11 mouse cellular contexts compared by ENCODE assay signal in the genomic region with DNA sequence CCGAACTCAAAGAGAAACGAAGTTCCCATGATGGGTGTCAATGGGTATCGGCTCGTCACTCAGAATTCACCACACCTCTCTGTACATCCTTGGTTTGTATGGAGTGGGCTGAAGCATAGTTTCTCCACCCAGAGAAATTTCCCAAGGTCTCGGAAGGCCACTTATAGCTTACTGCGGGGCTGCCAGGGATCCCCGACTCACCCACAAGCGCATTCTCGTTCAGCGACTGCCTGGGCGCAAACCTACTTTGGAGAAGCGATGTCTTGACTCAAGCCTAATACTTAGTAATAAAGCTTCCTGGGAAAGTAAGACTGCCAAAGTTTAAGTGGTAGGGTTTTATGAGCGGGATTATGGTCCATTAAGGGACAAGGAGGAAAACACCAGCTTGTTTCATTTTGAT.
DNase-seq lines count a peak whose midpoint lies in the region; ATAC-seq and TF ChIP-seq lines count a peak whose summit lies in the region.
"Had no signal": no experiment of that assay in that cellular context is flagged by ENCODE, and none has a peak within 500 bp of the region (broad histone marks: within the 10 kb centered on the region; RNA-seq: fewer than 3 reads in every experiment).

No protein-coding gene starts in this region.

- peaks cover 3% of the 10 kb centered on the region; the same call in 1 of the 2 replicates for H3K4me1 ChIP-seq in heart, adult 2 months (ENCODE audit: control insufficient read depth, insufficient read depth, low read length)
- no peaks in the 10 kb centered on the region for H3K4me1 ChIP-seq in liver, adult 2 months (ENCODE audit: control insufficient read depth, insufficient read depth, low read length)
- H3K4me1 ChIP-seq in liver, embryonic 13.5 days (replicated peaks): no peaks in the 10 kb centered on the region
- H3K4me1 ChIP-seq: forebrain, embryonic 10.5 days had no signal

- H3K9ac ChIP-seq in heart, adult 2 months (ENCODE audit: low read depth, low read length): no peak overlapping the region
- H3K9ac ChIP-seq in liver, adult 2 months (ENCODE audit: low read depth, low read length): peak overlapping the region; percentile 8; the same call in 1 of the 2 replicates
- H3K9ac ChIP-seq in liver, embryonic 13.5 days: no peak overlapping the region

- WGBS in heart, adult 2 months: 84% methylated on average over 13 of the region's 13 CpGs
- 87% methylated on average over 13 of the region's 13 CpGs for WGBS in liver, adult 2 months
- WGBS in liver, embryonic 13.5 days (ENCODE audit: insufficient replicate concordance): 80% methylated on average over 13 of the region's 13 CpGs

- peak overlapping the region; percentile 88 for H3K27ac ChIP-seq in heart, adult 2 months
- peak overlapping the region; percentile 74 for H3K27ac ChIP-seq in liver, adult 2 months (replicated peaks; ENCODE audit: insufficient read depth, low read depth, low read length)
- H3K27ac ChIP-seq in liver, embryonic 13.5 days: no peak overlapping the region
- H3K27ac ChIP-seq: forebrain, embryonic 10.5 days had no signal

- H3K4me2 ChIP-seq in liver, embryonic 13.5 days: peak overlapping the region; percentile 50

- no peaks in the 10 kb centered on the region for H3K79me2 ChIP-seq in heart, adult 2 months (replicated peaks; ENCODE audit: control insufficient read depth, insufficient read depth, low read length)
- no peaks in the 10 kb centered on the region for H3K79me2 ChIP-seq in liver, adult 2 months (ENCODE audit: control insufficient read depth, insufficient read depth, low read length)

- peak overlapping the region; percentile 58 for H3K4me3 ChIP-seq in heart, adult 2 months
- H3K4me3 ChIP-seq in liver, adult 2 months (ENCODE audit: insufficient read depth, low read depth, low read length): peak overlapping the region; percentile 49; the same call in 1 of the 2 replicates
- H3K4me3 ChIP-seq in liver, embryonic 13.5 days (replicated peaks): peak overlapping the region; percentile 29
- H3K4me3 ChIP-seq: forebrain, embryonic 10.5 days had no signal

- TF ChIP-seq POLR2A in heart, adult 2 months (IDR thresholded peaks at IDR 0.05; ENCODE audit: insufficient read depth, low read depth, low read length): no peak
- TF ChIP-seq POLR2A in liver, adult 2 months (IDR thresholded peaks at IDR 0.05; ENCODE audit: extremely low read depth, insufficient read depth, low read length): no peak

- no peaks in the 10 kb centered on the region for H3K27me3 ChIP-seq in heart, adult 2 months (ENCODE audit: control insufficient read depth, insufficient read depth, low read length)
- H3K27me3 ChIP-seq in liver, adult 2 months (ENCODE audit: control insufficient read depth, insufficient read depth, low read length): no peaks in the 10 kb centered on the region
- H3K27me3 ChIP-seq in liver, embryonic 13.5 days: no peaks in the 10 kb centered on the region

- H3K9me3 ChIP-seq in liver, embryonic 13.5 days (replicated peaks): no peaks in the 10 kb centered on the region
- H3K9me3 ChIP-seq: forebrain, embryonic 10.5 days had no signal

- intact Hi-C loops in heart, adult 2 months (cut with DNase I): loop anchor here (2.0 kb wide), 1 partner anchor 92 kb away; no protein-coding TSS in a partner anchor
- intact Hi-C loops in heart, postnatal 14 days (cut with DNase I): loop anchor here (5.0 kb wide), 1 partner anchor 33 kb away; no protein-coding TSS in a partner anchor

- 0 out of 2 replicates have a peak, but pooled peaks have one; percentile 15 for ATAC-seq in common myeloid progenitor, adult 5-6 weeks (replicated peaks; ENCODE audit: low read depth, poor library complexity, severe bottlenecking)
- no peak for ATAC-seq in liver, embryonic 13.5 days (ENCODE audit: low read depth)

- no peak for TF ChIP-seq CTCF in heart, adult 2 months (IDR thresholded peaks at IDR 0.05)
- TF ChIP-seq CTCF in liver, adult 2 months (IDR thresholded peaks at IDR 0.05; ENCODE audit: low read depth, low read length): no peak

- DNase-seq in heart, adult 2 months: no peak
- DNase-seq in heart, postnatal 14 days: no peak
- DNase-seq in liver, adult 2 months (ENCODE audit: extremely low read depth, low read depth, low spot score): no peak
- no peak for DNase-seq in liver
- no peak for DNase-seq in liver, embryonic 13.5 days
- DNase-seq in urinary bladder, adult 18-20 months (ENCODE audit: low spot score in 2 of 2): no peak
- no peak for DNase-seq in thymus, postnatal 10 days (ENCODE audit: low spot score in 2 of 2)
- DNase-seq: cerebellum, adult 11 months; left cerebral cortex, postnatal 4 days had no signal

- no peaks in the 10 kb centered on the region; the same call in 1 of the 2 replicates for H3K36me3 ChIP-seq in heart, adult 2 months (ENCODE audit: control insufficient read depth, insufficient read depth, low read length)
- H3K36me3 ChIP-seq in liver, adult 2 months (ENCODE audit: control insufficient read depth, insufficient read depth, low read length): no peaks in the 10 kb centered on the region
- H3K36me3 ChIP-seq in liver, embryonic 13.5 days: no peaks in the 10 kb centered on the region
- H3K36me3 ChIP-seq: forebrain, embryonic 10.5 days had no signal

- no peak for TF ChIP-seq EP300 in heart, adult 2 months (IDR thresholded peaks at IDR 0.05; ENCODE audit: insufficient read depth, low read depth, low read length)
